Mouse (Mus musculus): ENCODE data around the gene Col11a2. TPM values are rescaled to one million over a fixed set of nuclear protein-coding genes. Genes with fewer than 3 reads are reported as not detected.

Gene Col11a2
- polyA plus RNA-seq, 1 experiment from 2014 or later = 4.4 TPM

DNA sequence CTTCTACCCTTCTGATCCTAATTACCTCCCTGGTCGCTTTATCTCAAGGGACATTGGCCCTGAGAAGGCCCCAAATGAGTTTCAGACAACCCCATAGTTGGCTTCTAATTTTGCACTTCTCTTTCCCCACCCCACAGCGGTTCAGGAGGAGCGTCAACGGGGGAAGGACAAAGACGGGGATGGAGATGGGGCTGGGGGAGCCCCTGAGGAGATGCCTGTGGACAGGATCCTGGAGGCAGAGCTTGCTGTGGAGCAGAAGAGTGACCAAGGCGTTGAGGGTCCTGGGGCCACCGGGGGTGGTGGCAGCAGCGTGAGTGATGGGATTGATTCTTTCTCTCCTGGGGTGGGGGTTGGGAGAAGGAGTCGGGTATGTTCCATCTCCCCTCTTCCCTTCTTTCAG is 3.7 kb upstream of the Col11a2 start:
- ATAC-seq = no peak

DNA sequence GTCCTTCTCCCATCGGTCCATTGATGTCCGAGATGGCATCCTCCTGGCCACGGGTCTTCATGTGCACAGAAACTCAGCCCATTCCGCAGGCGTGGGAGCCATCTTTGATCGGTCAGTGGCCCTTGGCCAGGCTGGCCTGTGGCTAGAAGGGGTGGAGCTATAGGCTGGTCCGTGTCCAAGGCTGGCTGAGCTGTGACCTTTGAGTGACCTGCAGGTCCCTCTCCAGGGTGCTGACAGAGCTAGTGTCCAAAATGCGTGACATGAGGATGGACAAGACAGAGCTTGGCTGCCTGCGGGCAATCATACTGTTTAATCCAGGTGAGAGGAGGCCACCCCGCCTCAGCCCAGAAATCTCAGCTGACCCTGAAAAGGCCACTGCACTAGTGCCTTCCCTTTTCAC is 2.6 kb upstream of the Col11a2 start:
- Histone ChIP-seq H3K9me3 (replicated peaks; ENCODE audit: control insufficient read depth, low read length, poor library complexity, severe bottlenecking) (no peaks in the 10 kb centered on the region), H3K4me1 (ENCODE audit: control insufficient read depth, insufficient read depth, low read length) (peaks cover 26% of the 10 kb centered on the region), H3K27ac (ENCODE audit: low read length) (no peak overlapping the region), H3K9ac (ENCODE audit: low read depth, low read length) (no peak overlapping the region), H3K36me3 (ENCODE audit: control insufficient read depth, insufficient read depth, low read length) (peaks cover 25% of the 10 kb centered on the region), H3K27me3 (ENCODE audit: control insufficient read depth, insufficient read depth, low read depth, low read length) (no peaks in the 10 kb centered on the region; the same call in 1 of the 2 replicates), H3K4me3 (ENCODE audit: low read depth, low read length) (no peak overlapping the region), H3K4me2 (ENCODE audit: low read length) (no peak overlapping the region)
- WGBS = 81% methylated on average over 10 of the region's 10 CpGs
- ATAC-seq = no peak

More for the DNA sequence above, 3.7 kb upstream of the Col11a2 start:
- H3K4me2 ChIP-seq (ENCODE audit: low read length) = no peak overlapping the region
- H3K27ac ChIP-seq (ENCODE audit: low read length) = no peak overlapping the region
- H3K36me3 ChIP-seq (ENCODE audit: control insufficient read depth, insufficient read depth, low read length) = peaks cover 25% of the 10 kb centered on the region
- 88% methylated on average over 8 of the region's 9 CpGs for WGBS
- no peak overlapping the region for H3K4me3 ChIP-seq (ENCODE audit: low read depth, low read length)
- H3K9me3 ChIP-seq (replicated peaks; ENCODE audit: control insufficient read depth, low read length, poor library complexity, severe bottlenecking) = no peaks in the 10 kb centered on the region
- peaks cover 29% of the 10 kb centered on the region for H3K4me1 ChIP-seq (ENCODE audit: control insufficient read depth, insufficient read depth, low read length)
- no peak overlapping the region for H3K9ac ChIP-seq (ENCODE audit: low read depth, low read length)
- H3K27me3 ChIP-seq (ENCODE audit: control insufficient read depth, insufficient read depth, low read depth, low read length) = no peaks in the 10 kb centered on the region; the same call in 1 of the 2 replicates

DNA sequence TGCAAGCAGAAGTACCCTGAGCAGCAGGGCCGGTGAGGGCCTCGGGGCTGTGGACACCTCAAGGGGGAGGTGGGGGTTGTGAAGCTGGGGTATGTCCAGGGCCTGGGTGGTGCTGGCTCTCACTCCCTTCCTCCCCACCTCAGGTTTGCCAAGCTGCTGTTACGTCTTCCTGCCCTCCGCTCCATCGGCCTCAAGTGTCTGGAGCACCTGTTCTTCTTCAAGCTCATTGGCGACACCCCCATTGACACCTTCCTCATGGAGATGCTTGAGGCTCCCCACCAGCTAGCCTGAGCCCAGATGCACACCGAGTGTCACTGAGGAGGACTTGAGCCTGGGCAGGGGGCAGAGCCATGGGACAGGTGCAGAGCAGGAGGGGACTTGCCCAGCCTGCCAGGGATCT is 2.0 kb upstream of the Col11a2 start:
- H3K27ac ChIP-seq (ENCODE audit: low read length) = no peak overlapping the region
- WGBS = 93% methylated on average over 7 of the region's 7 CpGs
- no peak overlapping the region for H3K4me3 ChIP-seq (ENCODE audit: low read depth, low read length)
- no peak overlapping the region for H3K9ac ChIP-seq (ENCODE audit: low read depth, low read length)
- no peaks in the 10 kb centered on the region; the same call in 1 of the 2 replicates for H3K27me3 ChIP-seq (ENCODE audit: control insufficient read depth, insufficient read depth, low read depth, low read length)
- H3K4me2 ChIP-seq (ENCODE audit: low read length) = no peak overlapping the region
- no peaks in the 10 kb centered on the region for H3K9me3 ChIP-seq (replicated peaks; ENCODE audit: control insufficient read depth, low read length, poor library complexity, severe bottlenecking)
- H3K36me3 ChIP-seq (ENCODE audit: control insufficient read depth, insufficient read depth, low read length) = peaks cover 25% of the 10 kb centered on the region
- no peak for ATAC-seq
- peaks cover 26% of the 10 kb centered on the region for H3K4me1 ChIP-seq (ENCODE audit: control insufficient read depth, insufficient read depth, low read length)

GRCm38 (mm10) chr17:34038440-34038839 is 797 bp upstream of the Col11a2 start:
- Histone ChIP-seq H3K9ac (ENCODE audit: low read depth, low read length) (peak overlapping the region; percentile 57), H3K27ac (ENCODE audit: low read length) (no peak overlapping the region), H3K27me3 (ENCODE audit: control insufficient read depth, insufficient read depth, low read depth, low read length) (no peaks in the 10 kb centered on the region; the same call in 1 of the 2 replicates), H3K4me3 (ENCODE audit: low read depth, low read length) (peak overlapping the region; percentile 21; the same call in 1 of the 2 replicates), H3K36me3 (ENCODE audit: control insufficient read depth, insufficient read depth, low read length) (peaks cover 25% of the 10 kb centered on the region), H3K4me2 (ENCODE audit: low read length) (peak overlapping the region; percentile 61), H3K9me3 (replicated peaks; ENCODE audit: control insufficient read depth, low read length, poor library complexity, severe bottlenecking) (no peaks in the 10 kb centered on the region), H3K4me1 (ENCODE audit: control insufficient read depth, insufficient read depth, low read length) (peaks cover 15% of the 10 kb centered on the region)
- 16% methylated on average over 21 of the region's 21 CpGs for WGBS
- ATAC-seq = no peak

GRCm38 (mm10) chr17:34039562-34040450 is 569 bp downstream of the Col11a2 start:
- Histone ChIP-seq H3K36me3 (ENCODE audit: control insufficient read depth, insufficient read depth, low read length) (peaks cover 25% of the 10 kb centered on the region), H3K9ac (ENCODE audit: low read depth, low read length) (peak overlapping the region; percentile 57), H3K4me3 (ENCODE audit: low read depth, low read length) (peak overlapping the region; percentile 21), H3K27me3 (ENCODE audit: control insufficient read depth, insufficient read depth, low read depth, low read length) (no peaks in the 10 kb centered on the region; the same call in 1 of the 2 replicates), H3K4me1 (ENCODE audit: control insufficient read depth, insufficient read depth, low read length) (peaks cover 15% of the 10 kb centered on the region), H3K27ac (ENCODE audit: low read length) (no peak overlapping the region), H3K4me2 (ENCODE audit: low read length) (peak overlapping the region; percentile 61), H3K9me3 (replicated peaks; ENCODE audit: control insufficient read depth, low read length, poor library complexity, severe bottlenecking) (no peaks in the 10 kb centered on the region)
- ATAC-seq = 0 out of 2 replicates have a peak, but pooled peaks have one; percentile 8
- WGBS = 29% methylated on average over 17 of the region's 17 CpGs

DNA sequence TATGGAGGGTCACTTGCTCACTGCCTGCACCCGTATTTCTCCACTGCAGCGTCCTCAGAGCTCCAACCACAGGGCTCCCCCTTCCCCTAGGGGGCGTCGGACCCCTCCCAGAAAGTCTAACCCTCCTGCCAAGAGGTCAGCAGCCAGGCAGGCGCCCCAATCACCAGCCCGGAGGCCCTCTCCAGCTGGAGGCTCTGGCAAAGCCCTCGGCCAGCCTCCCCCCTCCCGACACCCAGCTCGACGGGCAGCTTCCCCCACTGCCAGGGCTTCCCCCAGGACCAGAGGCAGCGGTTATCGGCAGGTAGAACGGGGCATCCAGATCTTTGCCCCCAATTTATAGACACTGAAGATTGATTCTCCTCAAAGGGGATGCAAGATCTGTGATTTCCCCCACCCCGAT is 6.7 kb downstream of the Col11a2 start:
- ATAC-seq = no peak
- no peaks in the 10 kb centered on the region for H3K9me3 ChIP-seq (replicated peaks; ENCODE audit: control insufficient read depth, low read length, poor library complexity, severe bottlenecking)
- no peak overlapping the region for H3K27ac ChIP-seq (ENCODE audit: low read length)
- H3K4me3 ChIP-seq (ENCODE audit: low read depth, low read length) = no peak overlapping the region
- H3K36me3 ChIP-seq (ENCODE audit: control insufficient read depth, insufficient read depth, low read length) = no peaks in the 10 kb centered on the region
- H3K4me2 ChIP-seq (ENCODE audit: low read length) = no peak overlapping the region
- WGBS = 81% methylated on average over 14 of the region's 14 CpGs
- H3K9ac ChIP-seq (ENCODE audit: low read depth, low read length) = no peak overlapping the region
- H3K4me1 ChIP-seq (ENCODE audit: control insufficient read depth, insufficient read depth, low read length) = no peaks in the 10 kb centered on the region
- no peaks in the 10 kb centered on the region for H3K27me3 ChIP-seq (ENCODE audit: control insufficient read depth, insufficient read depth, low read depth, low read length)

DNA sequence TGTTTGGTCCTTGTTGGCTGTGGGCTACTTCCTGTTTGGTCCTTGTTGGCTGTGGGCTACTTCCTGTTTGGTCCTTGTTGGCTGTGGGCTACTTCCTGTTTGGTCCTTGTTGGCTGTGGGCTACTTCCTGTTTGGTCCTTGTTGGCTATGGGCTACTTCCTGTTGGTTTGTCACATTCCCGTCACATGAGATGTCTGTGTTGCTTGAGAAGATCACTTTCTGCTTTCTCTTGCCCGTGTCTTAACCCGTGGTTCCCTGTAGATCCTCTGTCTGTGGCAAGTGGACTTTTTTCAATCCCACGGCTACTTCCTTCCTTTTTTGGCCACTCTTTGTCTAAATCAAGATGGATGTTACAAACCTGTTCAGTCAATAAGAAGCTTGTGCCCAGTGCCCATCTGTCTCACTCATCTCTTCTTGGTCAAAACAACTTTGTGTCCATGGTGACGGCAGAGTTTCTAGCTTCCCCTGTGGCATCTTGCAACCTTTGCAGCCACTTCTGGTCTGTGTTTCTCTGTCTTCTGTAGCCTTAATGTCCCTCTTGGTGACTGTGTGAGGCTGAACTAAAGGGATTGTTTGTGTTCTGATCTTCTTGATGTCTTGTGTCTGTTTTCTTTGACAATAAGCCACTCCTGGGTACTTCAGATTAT is 8.3 kb downstream of the Col11a2 start:
- no peaks in the 10 kb centered on the region for H3K9me3 ChIP-seq (replicated peaks; ENCODE audit: control insufficient read depth, low read length, poor library complexity, severe bottlenecking)
- H3K27ac ChIP-seq (ENCODE audit: low read length) = no peak overlapping the region
- WGBS = 95% methylated on average over 5 of the region's 5 CpGs
- no peak for ATAC-seq
- no peak overlapping the region for H3K4me2 ChIP-seq (ENCODE audit: low read length)
- no peaks in the 10 kb centered on the region for H3K36me3 ChIP-seq (ENCODE audit: control insufficient read depth, insufficient read depth, low read length)
- H3K4me1 ChIP-seq (ENCODE audit: control insufficient read depth, insufficient read depth, low read length) = no peaks in the 10 kb centered on the region
- H3K4me3 ChIP-seq (ENCODE audit: low read depth, low read length) = no peak overlapping the region
- no peaks in the 10 kb centered on the region for H3K27me3 ChIP-seq (ENCODE audit: control insufficient read depth, insufficient read depth, low read depth, low read length)
- H3K9ac ChIP-seq (ENCODE audit: low read depth, low read length) = no peak overlapping the region

DNA sequence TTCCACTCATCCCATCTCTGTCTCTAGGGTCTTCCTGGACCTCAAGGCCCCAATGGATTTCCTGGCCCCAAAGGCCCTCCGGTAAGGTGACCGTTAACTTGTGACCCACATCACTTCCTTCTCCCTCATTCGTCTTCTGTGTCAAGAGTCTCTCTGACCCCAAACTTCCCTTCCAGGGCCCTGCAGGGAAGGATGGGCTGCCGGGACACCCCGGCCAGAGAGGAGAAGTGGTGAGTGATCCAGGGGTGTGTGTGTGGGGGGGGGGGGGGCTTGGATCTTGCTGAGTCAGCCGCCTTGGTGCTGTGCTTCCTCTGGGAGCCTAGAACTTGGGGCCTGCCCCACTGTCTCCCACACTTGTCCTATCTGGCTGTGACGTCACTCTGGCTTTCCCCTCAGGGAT is 18.0 kb downstream of the Col11a2 start:
- ATAC-seq = no peak
- Histone ChIP-seq H3K9ac (ENCODE audit: low read depth, low read length) (no peak overlapping the region), H3K36me3 (ENCODE audit: control insufficient read depth, insufficient read depth, low read length) (no peaks in the 10 kb centered on the region), H3K4me1 (ENCODE audit: control insufficient read depth, insufficient read depth, low read length) (no peaks in the 10 kb centered on the region), H3K4me2 (ENCODE audit: low read length) (no peak overlapping the region), H3K9me3 (replicated peaks; ENCODE audit: control insufficient read depth, low read length, poor library complexity, severe bottlenecking) (no peaks in the 10 kb centered on the region), H3K27me3 (ENCODE audit: control insufficient read depth, insufficient read depth, low read depth, low read length) (no peaks in the 10 kb centered on the region), H3K4me3 (ENCODE audit: low read depth, low read length) (no peak overlapping the region), H3K27ac (ENCODE audit: low read length) (no peak overlapping the region)
- WGBS = 86% methylated on average over 7 of the region's 7 CpGs

GRCm38 (mm10) chr17:34068864-34069263 is 29.6 kb downstream of the Col11a2 start:
- Histone ChIP-seq H3K36me3 (ENCODE audit: control insufficient read depth, insufficient read depth, low read length) (no peaks in the 10 kb centered on the region), H3K9me3 (replicated peaks; ENCODE audit: control insufficient read depth, low read length, poor library complexity, severe bottlenecking) (no peaks in the 10 kb centered on the region), H3K27ac (ENCODE audit: low read length) (no peak overlapping the region), H3K4me1 (ENCODE audit: control insufficient read depth, insufficient read depth, low read length) (no peaks in the 10 kb centered on the region), H3K4me2 (ENCODE audit: low read length) (no peak overlapping the region), H3K4me3 (ENCODE audit: low read depth, low read length) (no peak overlapping the region), H3K9ac (ENCODE audit: low read depth, low read length) (no peak overlapping the region), H3K27me3 (ENCODE audit: control insufficient read depth, insufficient read depth, low read depth, low read length) (no peaks in the 10 kb centered on the region)
- WGBS = 53% methylated on average over 3 of the region's 3 CpGs
- ATAC-seq = no peak
